Mouse (Mus musculus) neutrophil, adult 83 days (primary cell): ENCODE data around the gene Gm28372. TPM values are rescaled to one million over a fixed set of nuclear protein-coding genes. Genes with fewer than 3 reads are reported as not detected.

ENCODE experiments used
- total RNA-seq, 2 experiments: library from RNA; stranded (reverse); gene quantifications; one replicate each; pipeline ENCODE4 v1.2.4; 2023

Gene Gm28372
- total RNA-seq: not detected

GRCm38 (mm10) chr2:130404939-130405338, at the start of gene Gm28372, which contains the start of gene 1700020A23Rik:
TSS of gene Gm28372 (plus strand) at chr2:130405239.
TSS of gene 1700020A23Rik (plus strand) at chr2:130405259.

DNA sequence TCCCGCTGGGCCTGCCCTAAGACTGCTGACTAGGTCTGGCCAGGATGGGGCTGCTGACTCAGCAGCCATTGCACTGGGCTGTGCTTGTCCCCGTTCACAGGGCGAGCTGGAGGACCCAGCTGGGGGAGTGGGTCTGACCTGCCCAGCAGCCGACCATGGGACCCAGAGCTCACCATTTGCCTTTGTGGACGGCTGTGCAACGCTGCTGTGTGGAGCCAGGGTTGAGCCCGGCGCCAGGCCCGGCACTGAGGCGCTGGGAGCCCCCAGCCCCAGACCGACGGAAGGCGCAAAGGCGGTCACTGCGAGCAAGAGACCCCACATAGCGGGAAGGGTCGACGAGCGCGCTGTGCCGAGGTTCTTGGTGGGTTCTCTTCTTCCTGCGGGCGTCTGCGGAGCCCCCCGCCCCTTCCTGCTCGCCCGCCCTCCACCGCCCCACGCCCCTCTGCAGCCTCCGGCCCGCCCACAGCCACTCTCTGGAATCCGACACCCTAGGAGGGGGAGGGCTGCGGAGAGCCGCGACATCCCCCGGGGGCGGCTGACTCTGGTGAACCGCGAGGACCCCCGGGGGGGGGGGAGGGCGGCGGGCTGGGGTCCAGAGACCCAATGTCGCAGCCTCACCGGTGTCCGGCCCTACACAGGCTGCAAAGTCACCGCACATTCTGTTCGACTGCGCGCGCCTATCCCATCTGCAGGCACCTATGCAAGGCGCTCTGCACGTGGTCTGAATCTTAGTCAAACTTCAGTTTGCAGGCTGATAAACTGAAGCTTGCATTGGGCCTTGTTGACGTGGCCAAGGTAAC, 7.7 kb upstream of the Gm28372 start, which contains the start of gene Cpxm1:
Gene Cpxm1, minus strand, starts transcription at position 389 of the 800 bp plus-strand sequence.

GRCm38 (mm10) chr2:130406178-130406577, 1.1 kb downstream of the Gm28372 start, which contains the start of gene Tmem239:
TSS of gene Tmem239 (plus strand) at chr2:130406478.

GRCm38 (mm10) chr2:130424126-130424853, 19.3 kb downstream of the Gm28372 start, which contains the start of the genes Vps16 and Pced1a:
TSS of gene Vps16 (plus strand) at chr2:130424339.
TSS of gene Pced1a (minus strand) at chr2:130424701.

GRCm38 (mm10) chr2:130449794-130450433, 44.9 kb downstream of the Gm28372 start, which contains the start of gene Ptpra:
TSS of gene Ptpra (plus strand) at chr2:130450278.

Other genes with a start within 250 kb of the Gm28372 start
- 100 to 1,000 TPM; 152 to 163 TPM for gene Snrpb, start 225.8 kb upstream of the Gm28372 start, total RNA-seq
- gene Tmc2, start 210.0 kb upstream of the Gm28372 start, total RNA-seq: not detected
- 100 to 1,000 TPM in 1 of 2 experiments, 10 to 100 TPM in 1; 91.1 to 110 TPM for gene Nop56, start 130.8 kb upstream of the Gm28372 start, total RNA-seq
- gene Idh3b, start 120.7 kb upstream of the Gm28372 start, total RNA-seq: 10 to 100 TPM; 56.2 to 62.2 TPM
- not detected for gene Ebf4, start 110.1 kb upstream of the Gm28372 start, total RNA-seq
- under 1 TPM; 0.40 to 0.96 TPM for gene Cpxm1, start 7.7 kb upstream of the Gm28372 start, total RNA-seq
- not detected for gene 1700020A23Rik, start within 50 bp of the Gm28372 start, total RNA-seq
- not detected for gene Tmem239, start 1.2 kb downstream of the Gm28372 start, total RNA-seq
- gene Vps16, start 19.1 kb downstream of the Gm28372 start, total RNA-seq: 10 to 100 TPM; 59.3 to 68.0 TPM
- gene Pced1a, start 19.5 kb downstream of the Gm28372 start, total RNA-seq: 10 to 100 TPM; 11.6 to 13.3 TPM
- 10 to 100 TPM; 70.2 to 88.9 TPM for gene Ptpra, start 45.0 kb downstream of the Gm28372 start, total RNA-seq
- gene Mrps26, start 158.5 kb downstream of the Gm28372 start, total RNA-seq: 10 to 100 TPM; 26.7 to 31.5 TPM
- not detected for gene Oxt, start 170.9 kb downstream of the Gm28372 start, total RNA-seq
- gene Avp, start 177.3 kb downstream of the Gm28372 start, total RNA-seq: not detected
- 1 to 10 TPM; 4.3 to 5.1 TPM for gene Fastkd5, start 224.8 kb downstream of the Gm28372 start, total RNA-seq
- 1 to 10 TPM; 2.6 to 3.6 TPM for gene Ubox5, start 224.8 kb downstream of the Gm28372 start, total RNA-seq
- 1 to 10 TPM in 1 of 2 experiments, under 1 TPM in 1; 0.99 to 1.1 TPM for gene Lzts3, start 237.6 kb downstream of the Gm28372 start, total RNA-seq